Mouse (Mus musculus): ENCODE results near the gene Abca4. TPM values are rescaled to one million over a fixed set of nuclear protein-coding genes. Genes with fewer than 3 reads are reported as not detected.
A peak's percentile ranks its signal among the peaks of the same experiment; 100 is the strongest.

Gene Abca4
- polyA plus RNA-seq, 2 experiments, result 1.0 to 2.2 TPM

GRCm38 (mm10) chr3:122047921-122048861 lies 3.9 kb downstream of the Abca4 start:
- H3K27me3 ChIP-seq (ENCODE audit: control insufficient read depth, insufficient read depth, low read length), result no peaks in the 10 kb centered on the region
- no peaks in the 10 kb centered on the region for H3K9me3 ChIP-seq (ENCODE audit: control insufficient read depth, low read length)
- no peak overlapping the region for H3K4me3 ChIP-seq (replicated peaks; ENCODE audit: low read length)
- H3K4me1 ChIP-seq (ENCODE audit: control insufficient read depth, insufficient read depth, low read length), result peaks cover 43% of the 10 kb centered on the region
- peak overlapping the region; percentile 74 for H3K27ac ChIP-seq (replicated peaks; ENCODE audit: low read depth, low read length)
- H3K9ac ChIP-seq (ENCODE audit: low read depth, low read length, severe bottlenecking), result 0 out of 2 replicates have a peak overlapping the region, but pooled peaks have one; percentile 26
- H3K4me2 ChIP-seq (replicated peaks; ENCODE audit: low read depth, low read length, severe bottlenecking), result peak overlapping the region; percentile 41
- DNase-seq (ENCODE audit: low spot score), result peak; percentile 87
- H3K36me3 ChIP-seq (ENCODE audit: control insufficient read depth, insufficient read depth, low read length), result no peaks in the 10 kb centered on the region
- WGBS, result 5% methylated on average over 15 of the region's 17 CpGs
- no peak for TF ChIP-seq POLR2A (IDR thresholded peaks at IDR 0.05; ENCODE audit: borderline replicate concordance, extremely low read depth, insufficient read depth, insufficient read length)
- ATAC-seq (ENCODE audit: low FRiP score, low read depth), result peak; percentile 75

- no peak for TF ChIP-seq POLR2A (IDR thresholded peaks at IDR 0.05; ENCODE audit: borderline replicate concordance, extremely low read depth, insufficient read depth, insufficient read length)
- no peak overlapping the region for H3K27ac ChIP-seq (replicated peaks; ENCODE audit: low read depth, low read length)
- H3K4me3 ChIP-seq (replicated peaks; ENCODE audit: low read length), result no peak overlapping the region
- 43% methylated on average over 6 of the region's 6 CpGs for WGBS
- H3K4me2 ChIP-seq (replicated peaks; ENCODE audit: low read depth, low read length, severe bottlenecking), result no peak overlapping the region
- ATAC-seq (ENCODE audit: low FRiP score, low read depth), result no peak
- H3K9me3 ChIP-seq (ENCODE audit: control insufficient read depth, low read length), result no peaks in the 10 kb centered on the region
- peaks cover 39% of the 10 kb centered on the region for H3K4me1 ChIP-seq (ENCODE audit: control insufficient read depth, insufficient read depth, low read length)
- H3K27me3 ChIP-seq (ENCODE audit: control insufficient read depth, insufficient read depth, low read length), result no peaks in the 10 kb centered on the region
- peak; percentile 65 for DNase-seq (ENCODE audit: low spot score)
- H3K9ac ChIP-seq (ENCODE audit: low read depth, low read length, severe bottlenecking), result no peak overlapping the region
- no peaks in the 10 kb centered on the region for H3K36me3 ChIP-seq (ENCODE audit: control insufficient read depth, insufficient read depth, low read length)
Measured at GRCm38 (mm10) chr3:122049158-122049557, 4.9 kb downstream of the Abca4 start.

- H3K4me2 ChIP-seq (replicated peaks; ENCODE audit: low read depth, low read length, severe bottlenecking), result no peak overlapping the region
- H3K27me3 ChIP-seq (ENCODE audit: control insufficient read depth, insufficient read depth, low read length), result no peaks in the 10 kb centered on the region
- no peaks in the 10 kb centered on the region for H3K9me3 ChIP-seq (ENCODE audit: control insufficient read depth, low read length)
- H3K9ac ChIP-seq (ENCODE audit: low read depth, low read length, severe bottlenecking), result no peak overlapping the region
- no peak for TF ChIP-seq POLR2A (IDR thresholded peaks at IDR 0.05; ENCODE audit: borderline replicate concordance, extremely low read depth, insufficient read depth, insufficient read length)
- WGBS, result 41% methylated on average over 9 of the region's 9 CpGs
- peaks cover 11% of the 10 kb centered on the region for H3K4me1 ChIP-seq (ENCODE audit: control insufficient read depth, insufficient read depth, low read length)
- DNase-seq (ENCODE audit: low spot score) (no peak), ATAC-seq (ENCODE audit: low FRiP score, low read depth) (no peak)
- no peaks in the 10 kb centered on the region for H3K36me3 ChIP-seq (ENCODE audit: control insufficient read depth, insufficient read depth, low read length)
- no peak overlapping the region for H3K4me3 ChIP-seq (replicated peaks; ENCODE audit: low read length)
- H3K27ac ChIP-seq (replicated peaks; ENCODE audit: low read depth, low read length), result no peak overlapping the region
Measured at GRCm38 (mm10) chr3:122058439-122059198, 14.4 kb downstream of the Abca4 start.

GRCm38 (mm10) chr3:122062586-122062985 lies 18.3 kb downstream of the Abca4 start:
- DNase-seq (ENCODE audit: low spot score) (no peak), ATAC-seq (ENCODE audit: low FRiP score, low read depth) (no peak)
- Histone ChIP-seq H3K27ac (replicated peaks; ENCODE audit: low read depth, low read length) (no peak overlapping the region), H3K27me3 (ENCODE audit: control insufficient read depth, insufficient read depth, low read length) (no peaks in the 10 kb centered on the region), H3K4me1 (ENCODE audit: control insufficient read depth, insufficient read depth, low read length) (peaks cover 10% of the 10 kb centered on the region; the same call in 1 of the 2 replicates), H3K36me3 (ENCODE audit: control insufficient read depth, insufficient read depth, low read length) (no peaks in the 10 kb centered on the region), H3K4me2 (replicated peaks; ENCODE audit: low read depth, low read length, severe bottlenecking) (no peak overlapping the region), H3K9me3 (ENCODE audit: control insufficient read depth, low read length) (no peaks in the 10 kb centered on the region), H3K4me3 (replicated peaks; ENCODE audit: low read length) (no peak overlapping the region), H3K9ac (ENCODE audit: low read depth, low read length, severe bottlenecking) (no peak overlapping the region)
- WGBS, result 85% methylated on average over 10 of the region's 10 CpGs
- no peak for TF ChIP-seq POLR2A (IDR thresholded peaks at IDR 0.05; ENCODE audit: borderline replicate concordance, extremely low read depth, insufficient read depth, insufficient read length)

Measured in limb, embryonic 14.5 days (tissue).